Mouse (Mus musculus) neural tube, embryonic 15.5 days (tissue): ENCODE results near the gene Metrn. TPM values are rescaled to one million over a fixed set of nuclear protein-coding genes. Genes with fewer than 3 reads are reported as not detected.

Experiments used
- ATAC-seq: fragments of 200-750 bp; cut with Nextera tagmentation; 2 replicates; pipeline ENCODE4 v1.8.0; 2017; ENCODE audit warnings: mild to moderate bottlenecking, moderate TSS enrichment, moderate library complexity; ENCODE audit not compliant: low FRiP score
- H3K27ac ChIP-seq: fragments of 300-500 bp; sonication (generic); replicated peaks from 2 replicates; pipeline ENCODE4 v1.5.1; 2015; ENCODE audit warnings: mild to moderate bottlenecking, inconsistent platforms
- H3K27me3 ChIP-seq: fragments of 300-500 bp; sonication (generic); replicated peaks from 2 replicates; pipeline ENCODE4 v1.6.1; 2015; ENCODE audit warnings: inconsistent platforms
- H3K36me3 ChIP-seq: fragments of 300-500 bp; sonication (generic); 2 replicates; pipeline ENCODE4 v1.6.1; 2015; ENCODE audit warnings: inconsistent platforms
- H3K4me1 ChIP-seq: fragments of 300-500 bp; sonication (generic); 2 replicates; pipeline ENCODE4 v1.6.1; 2015; ENCODE audit warnings: inconsistent platforms
- H3K4me2 ChIP-seq: fragments of 300-500 bp; sonication (generic); 2 replicates; pipeline ENCODE4 v1.6.1; 2015; ENCODE audit warnings: inconsistent platforms, mild to moderate bottlenecking, moderate library complexity
- H3K4me3 ChIP-seq: fragments of 300-500 bp; sonication (generic); replicated peaks from 2 replicates; pipeline ENCODE4 v1.5.1; 2015; ENCODE audit warnings: mild to moderate bottlenecking, inconsistent platforms
- H3K9ac ChIP-seq: fragments of 300-500 bp; sonication (generic); replicated peaks from 2 replicates; pipeline ENCODE4 v1.6.1; 2015; ENCODE audit warnings: mild to moderate bottlenecking, inconsistent platforms
- H3K9me3 ChIP-seq: fragments of 300-500 bp; sonication (generic); replicated peaks from 2 replicates; pipeline ENCODE4 v1.6.1; 2016; ENCODE audit warnings: inconsistent platforms
- WGBS: fragments of 180-500 bp; shearing (Covaris S2); methylation state at CpG from one replicate; pipeline ENCODE4 v1.1.7; 2015; ENCODE audit warnings: mixed read lengths; 5-methylcytosine and 5-hydroxymethylcytosine counted together
- polyA plus RNA-seq: library from polyadenylated mRNA; unstranded; fragments of >200 nt; fragmentation: Nextera tagmentation; extraction: Ambion mirVana; gene quantifications from 2 replicates; pipeline ENCODE4 v1.2.1, GENCODE M21; 2015

The Metrn gene
- polyA plus RNA-seq, 1 experiment from 2014 or later: 72.7 TPM

DNA sequence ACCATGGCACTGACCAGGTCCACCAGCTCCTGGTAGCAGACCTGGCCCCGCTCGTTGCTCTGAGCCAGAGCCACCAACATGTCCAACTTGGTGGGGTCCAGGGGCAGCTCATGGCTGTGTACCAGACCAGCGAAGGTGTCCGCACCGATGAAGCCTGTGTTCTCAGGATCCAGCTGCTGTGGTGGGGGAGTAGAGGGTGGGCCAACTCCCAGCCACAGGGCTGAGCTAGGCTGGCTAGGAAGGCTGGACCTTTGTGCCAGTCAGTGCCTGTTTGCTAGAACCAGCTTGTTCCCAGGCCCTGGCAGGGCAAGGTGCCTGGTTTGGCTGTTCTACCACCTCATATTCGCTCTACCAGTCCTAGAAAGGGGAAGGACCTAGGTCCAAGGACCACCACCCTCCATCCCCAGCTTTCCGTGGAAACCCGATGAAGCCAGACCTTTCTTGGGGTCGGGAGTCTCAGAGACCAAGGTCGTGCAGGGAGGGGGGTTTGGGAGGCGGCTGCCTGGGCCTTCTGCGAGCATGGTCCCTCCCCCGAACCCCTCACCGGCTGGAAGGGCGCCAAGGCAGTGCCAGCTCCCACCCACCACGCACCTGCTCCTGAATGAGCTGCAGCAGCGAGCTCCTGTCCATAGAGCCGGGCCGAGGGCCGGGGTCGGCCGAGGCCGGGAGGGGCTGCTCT lies 39.6 kb upstream of the Metrn start:
- H3K27ac ChIP-seq: peak overlapping the region; percentile 88
- H3K27me3 ChIP-seq: no peaks in the 10 kb centered on the region
- H3K4me2 ChIP-seq: peak overlapping the region; percentile 98
- WGBS: 19% methylated on average over 23 of the region's 23 CpGs
- H3K4me3 ChIP-seq: peak overlapping the region; percentile 58
- H3K9me3 ChIP-seq: no peaks in the 10 kb centered on the region
- ATAC-seq: no peak
- peaks cover 65% of the 10 kb centered on the region for H3K4me1 ChIP-seq
- H3K36me3 ChIP-seq: peaks cover 44% of the 10 kb centered on the region
- H3K9ac ChIP-seq: peak overlapping the region; percentile 92

DNA sequence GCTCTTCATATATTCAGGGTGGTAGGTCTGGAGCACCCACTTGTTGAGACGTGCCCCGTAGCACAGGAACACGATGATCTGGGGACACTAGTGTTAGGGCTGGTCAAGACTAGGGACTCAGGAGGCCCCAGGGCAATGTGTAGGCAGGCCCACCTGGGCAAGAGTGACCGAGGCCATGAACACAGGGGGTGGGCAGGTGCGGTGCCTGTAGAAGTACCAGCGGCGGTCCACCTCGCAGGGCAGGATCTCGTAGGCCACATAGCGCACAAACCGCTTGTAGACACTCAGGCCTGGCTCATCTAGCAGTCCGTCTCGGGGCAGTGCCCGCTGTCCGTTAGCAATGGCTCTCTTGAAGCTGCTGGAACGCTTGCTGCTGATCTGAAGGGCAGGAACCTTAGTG lies 38.9 kb upstream of the Metrn start:
- peaks cover 73% of the 10 kb centered on the region for H3K4me1 ChIP-seq
- WGBS: 94% methylated on average over 16 of the region's 16 CpGs
- no peaks in the 10 kb centered on the region for H3K9me3 ChIP-seq
- peak overlapping the region; percentile 98 for H3K4me2 ChIP-seq
- no peak for ATAC-seq
- no peaks in the 10 kb centered on the region for H3K27me3 ChIP-seq
- peak overlapping the region; percentile 58; the same call in 1 of the 2 replicates for H3K4me3 ChIP-seq
- H3K36me3 ChIP-seq: peaks cover 44% of the 10 kb centered on the region
- H3K9ac ChIP-seq: peak overlapping the region; percentile 92
- no peak overlapping the region for H3K27ac ChIP-seq

DNA sequence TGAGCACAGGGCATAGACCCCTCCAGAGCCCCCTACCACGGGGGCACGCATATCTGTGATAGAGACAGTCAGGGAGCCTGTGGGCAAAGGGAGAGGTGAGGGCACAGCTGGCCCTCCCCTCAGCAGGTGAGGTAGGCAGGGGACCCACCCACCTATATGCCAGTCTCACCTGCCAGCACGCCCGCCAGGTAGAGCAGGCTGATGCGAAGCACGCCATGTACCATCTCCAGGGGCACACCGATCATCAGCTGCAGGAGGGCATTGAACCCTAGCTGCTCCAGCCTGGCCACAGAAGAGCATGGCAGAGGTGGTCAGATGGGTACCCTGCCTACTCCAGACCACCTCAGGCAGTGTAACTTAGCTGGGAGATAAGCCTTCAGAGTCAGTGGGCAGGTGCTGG lies 38.4 kb upstream of the Metrn start:
- H3K4me2 ChIP-seq: peak overlapping the region; percentile 98
- H3K9ac ChIP-seq: peak overlapping the region; percentile 92; the same call in 1 of the 2 replicates
- H3K27ac ChIP-seq: 0 out of 2 replicates have a peak overlapping the region, but pooled peaks have one; percentile 13
- H3K4me3 ChIP-seq: peak overlapping the region; percentile 58; the same call in 1 of the 2 replicates
- H3K9me3 ChIP-seq: no peaks in the 10 kb centered on the region
- H3K4me1 ChIP-seq: peaks cover 76% of the 10 kb centered on the region
- H3K36me3 ChIP-seq: peaks cover 44% of the 10 kb centered on the region
- no peak for ATAC-seq
- no peaks in the 10 kb centered on the region for H3K27me3 ChIP-seq
- 94% methylated on average over 7 of the region's 7 CpGs for WGBS

DNA sequence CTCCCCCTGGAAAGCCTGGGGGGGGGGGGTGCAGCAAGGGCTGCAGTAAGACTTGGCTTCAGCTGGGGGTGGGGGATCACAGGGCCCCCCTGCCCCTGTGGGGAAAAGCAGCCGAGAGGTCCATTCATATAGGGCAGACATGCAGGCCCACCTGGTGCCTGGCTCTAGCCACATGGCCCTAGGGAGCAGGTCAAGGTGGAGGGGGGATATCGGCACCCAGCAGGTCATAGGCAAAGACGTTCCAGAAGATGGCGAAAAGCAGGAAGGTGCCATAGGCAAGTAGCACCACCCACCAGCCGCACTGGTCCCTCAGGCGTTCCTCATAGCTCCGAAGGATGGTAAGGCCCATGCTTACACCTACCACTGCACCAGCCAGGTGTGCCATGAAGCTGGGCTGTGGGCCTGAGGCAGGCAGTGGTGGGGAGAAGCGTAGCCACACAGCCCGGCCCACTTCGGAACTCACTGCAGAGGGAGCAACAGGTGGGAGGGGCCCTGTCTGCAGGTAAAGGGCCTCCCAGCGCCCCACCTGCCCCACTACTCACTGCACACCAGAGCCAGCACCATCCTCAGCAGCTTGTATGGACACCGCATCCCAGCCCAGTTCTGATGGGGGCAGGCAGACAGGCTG lies 37.8 kb upstream of the Metrn start:
- WGBS: 90% methylated on average over 12 of the region's 12 CpGs

DNA sequence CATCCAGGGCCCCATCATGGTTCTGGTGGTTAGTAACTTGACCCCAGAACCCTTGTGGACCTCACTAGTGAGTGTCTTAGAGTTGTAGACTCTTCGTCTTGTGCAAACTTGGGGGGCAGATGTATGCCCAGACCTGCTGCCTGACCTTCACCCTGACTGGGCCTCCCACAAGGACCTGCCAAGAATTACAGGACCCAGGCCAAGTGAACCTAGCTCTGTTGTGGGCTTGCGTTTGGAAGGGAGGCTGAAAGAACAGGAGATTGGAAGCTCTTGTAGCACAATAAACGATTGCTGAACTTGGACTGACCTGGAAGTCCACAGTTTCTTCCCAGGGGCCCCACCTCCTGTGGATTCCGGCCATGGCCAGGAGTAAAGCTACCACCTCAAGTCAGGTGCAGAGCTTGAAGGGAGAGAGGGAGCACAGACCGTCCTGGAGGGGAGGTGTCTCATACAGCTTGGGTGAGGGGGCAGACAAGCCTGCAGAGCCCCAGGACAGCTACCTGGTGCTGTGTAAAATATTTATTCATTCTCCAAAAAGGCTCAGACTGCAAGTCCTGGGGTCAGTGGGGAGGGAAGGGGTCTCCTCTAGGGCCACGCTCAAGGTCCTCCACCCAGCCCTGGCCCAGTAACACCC lies 37.1 kb upstream of the Metrn start:
- peaks cover 38% of the 10 kb centered on the region for H3K36me3 ChIP-seq
- H3K9ac ChIP-seq: peak overlapping the region; percentile 92
- peaks cover 86% of the 10 kb centered on the region for H3K4me1 ChIP-seq
- 49% methylated on average over 6 of the region's 6 CpGs for WGBS
- no peaks in the 10 kb centered on the region for H3K9me3 ChIP-seq
- no peak for ATAC-seq
- H3K4me2 ChIP-seq: peak overlapping the region; percentile 98
- H3K4me3 ChIP-seq: peak overlapping the region; percentile 92
- peak overlapping the region; percentile 99 for H3K27ac ChIP-seq
- H3K27me3 ChIP-seq: no peaks in the 10 kb centered on the region

More for the DNA sequence above, 37.8 kb upstream of the Metrn start:
- no peak for ATAC-seq
- peaks cover 82% of the 10 kb centered on the region for H3K4me1 ChIP-seq
- H3K36me3 ChIP-seq: peaks cover 44% of the 10 kb centered on the region
- peak overlapping the region; percentile 92 for H3K4me3 ChIP-seq
- H3K9me3 ChIP-seq: no peaks in the 10 kb centered on the region
- peak overlapping the region; percentile 92 for H3K9ac ChIP-seq
- peak overlapping the region; percentile 98 for H3K4me2 ChIP-seq
- H3K27ac ChIP-seq: peak overlapping the region; percentile 99
- H3K27me3 ChIP-seq: no peaks in the 10 kb centered on the region

DNA sequence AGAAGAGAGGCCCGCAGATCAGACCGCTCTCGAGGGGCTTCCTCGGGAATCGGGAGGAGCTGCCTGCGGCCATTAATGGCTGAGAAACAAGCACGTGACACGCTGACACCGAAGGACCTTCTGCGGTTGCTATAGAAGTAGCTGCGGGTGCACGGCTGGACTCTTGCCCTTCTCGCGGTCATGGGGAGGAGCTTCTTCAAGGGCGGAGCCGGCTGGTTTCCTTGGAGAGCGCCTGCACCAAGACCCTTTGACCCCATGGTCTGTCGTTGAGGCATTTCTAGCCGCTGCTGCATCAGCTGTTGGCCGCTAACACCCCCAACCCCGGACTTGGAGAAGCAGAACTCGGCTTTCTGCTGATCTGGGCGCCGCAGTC lies 36.3 kb upstream of the Metrn start, which contains the start of gene Stub1:
Gene Stub1 (minus strand): TSS at position 114 of the 373 bp plus-strand sequence.
- Histone ChIP-seq H3K27me3 (no peaks in the 10 kb centered on the region), H3K36me3 (peaks cover 32% of the 10 kb centered on the region), H3K4me2 (peak within 1 kb of the TSS; percentile 98), H3K9me3 (no peaks in the 10 kb centered on the region), H3K9ac (peak within 1 kb of the TSS; percentile 92), H3K27ac (peak within 1 kb of the TSS; percentile 99), H3K4me3 (peak within 1 kb of the TSS; percentile 92), H3K4me1 (peaks cover 85% of the 10 kb centered on the region)
- WGBS: 0% methylated on average over 24 of the region's 24 CpGs
- peak; percentile 54 for ATAC-seq

DNA sequence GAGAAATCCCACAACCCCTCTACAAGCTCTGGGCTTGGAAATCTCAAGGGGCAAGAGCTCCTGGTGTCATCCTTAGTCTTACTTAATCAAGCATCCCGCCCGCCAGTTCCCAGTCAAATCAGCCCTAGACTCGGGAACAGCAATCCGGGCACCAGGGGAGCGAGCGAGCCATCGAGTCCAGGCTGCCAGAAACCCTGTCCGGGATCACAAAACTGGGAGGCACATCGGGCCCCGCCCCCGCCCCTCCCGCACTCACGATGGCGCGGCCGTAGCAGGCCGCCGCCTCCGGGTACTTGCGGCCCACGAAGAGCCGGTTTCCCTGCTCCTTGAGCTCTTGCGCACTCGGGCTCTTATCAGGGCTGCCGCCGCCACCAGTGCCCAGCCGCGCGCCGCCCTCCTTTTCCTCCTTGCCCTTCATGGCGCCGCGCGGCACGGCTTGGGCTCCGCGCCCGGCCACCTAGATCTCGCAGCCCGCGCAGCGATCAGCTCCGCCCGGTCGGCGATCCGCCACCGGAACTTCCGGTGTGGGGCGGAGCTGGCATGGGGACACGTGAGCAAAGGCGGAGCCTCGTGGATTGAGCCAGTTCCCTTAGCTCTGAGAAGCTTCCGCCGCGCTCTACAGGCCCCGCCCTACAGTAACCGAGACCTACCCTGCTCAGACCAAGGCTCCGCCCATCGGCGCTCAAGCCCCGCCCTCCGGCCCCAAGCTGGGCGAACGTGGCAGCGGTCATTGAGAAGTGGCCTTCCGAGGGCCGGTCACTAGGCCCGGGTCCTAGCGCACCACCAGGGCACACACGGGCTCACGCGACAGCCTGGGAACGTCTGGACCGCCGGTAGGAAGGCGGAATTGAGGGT lies 35.7 kb upstream of the Metrn start:
- WGBS: 0% methylated on average over 71 of the region's 77 CpGs
- peak overlapping the region; percentile 92 for H3K4me3 ChIP-seq
- H3K4me2 ChIP-seq: peak overlapping the region; percentile 98
- H3K9me3 ChIP-seq: no peaks in the 10 kb centered on the region
- peak overlapping the region; percentile 92 for H3K9ac ChIP-seq
- H3K27ac ChIP-seq: peak overlapping the region; percentile 99
- peaks cover 31% of the 10 kb centered on the region for H3K36me3 ChIP-seq
- peak; percentile 91 for ATAC-seq
- no peaks in the 10 kb centered on the region for H3K27me3 ChIP-seq
- peaks cover 85% of the 10 kb centered on the region for H3K4me1 ChIP-seq

DNA sequence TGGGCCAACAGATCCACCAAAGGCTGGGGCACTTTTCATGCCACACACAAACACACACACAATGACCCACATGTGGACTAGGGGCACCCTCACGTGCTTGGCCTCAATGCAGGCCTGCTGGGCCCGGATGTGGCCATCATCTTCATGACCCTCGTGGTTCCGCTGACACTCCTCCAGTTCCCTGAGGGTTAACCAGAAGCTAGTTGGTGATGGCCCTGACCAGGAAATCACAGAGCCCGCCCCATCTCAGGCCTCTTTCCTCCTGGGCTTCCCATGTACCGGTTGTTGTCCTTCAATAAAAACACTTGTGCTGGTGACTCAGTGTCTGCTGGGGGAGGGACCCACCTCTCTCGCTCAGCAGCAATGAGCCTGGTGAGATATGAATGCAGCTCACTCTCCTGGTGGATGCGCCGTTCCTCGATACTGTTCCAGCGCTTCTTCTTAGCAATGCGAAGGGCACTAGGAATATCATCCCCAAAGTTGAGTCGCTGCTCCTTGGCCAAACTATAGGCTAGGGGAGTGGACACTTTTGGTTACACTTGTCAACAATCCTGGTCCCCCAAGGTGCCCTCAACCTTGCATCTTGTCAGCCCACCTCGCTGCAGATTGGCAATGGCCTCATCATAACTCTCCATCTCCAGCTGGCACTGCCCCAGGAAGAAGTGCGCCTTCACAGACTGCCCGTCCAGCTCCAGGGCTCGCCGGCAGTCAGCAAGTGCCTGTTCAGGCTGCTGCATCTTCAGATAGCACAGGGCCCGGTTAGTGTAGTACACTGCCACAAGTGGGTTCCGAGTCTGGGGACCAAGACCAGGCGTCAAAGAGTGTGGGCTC lies 34.7 kb upstream of the Metrn start:
- WGBS: 57% methylated on average over 21 of the region's 21 CpGs
- H3K4me1 ChIP-seq: peaks cover 85% of the 10 kb centered on the region
- no peak for ATAC-seq

DNA sequence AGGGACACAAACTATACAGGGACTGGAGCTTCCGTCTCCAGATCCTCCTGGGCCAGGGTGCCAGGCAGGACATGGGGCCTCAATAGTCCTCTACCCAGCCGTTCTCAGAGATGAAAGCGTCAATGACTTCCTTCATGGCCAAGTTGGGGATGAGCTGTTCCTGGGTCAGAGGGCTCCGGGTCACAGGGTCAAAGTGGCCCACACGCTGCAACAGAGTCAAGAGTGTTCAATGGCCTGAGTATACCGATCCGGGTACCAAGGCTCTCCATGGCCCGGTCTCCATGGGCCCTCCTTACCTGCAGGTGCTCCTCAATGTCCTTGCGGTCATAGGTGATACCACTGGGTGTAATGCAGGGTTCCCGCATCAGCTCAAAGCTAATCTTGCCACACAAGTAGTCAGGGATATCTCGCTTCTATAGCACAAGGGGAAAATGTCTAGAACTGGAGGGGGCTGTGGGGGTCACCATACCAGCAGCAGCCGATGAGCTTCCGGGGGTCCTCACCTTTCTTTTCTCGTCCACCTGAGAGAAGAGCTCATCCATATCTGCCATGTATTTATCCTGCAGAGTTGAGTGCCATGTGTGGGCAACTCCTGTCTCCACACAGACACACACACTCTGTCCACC lies 34.0 kb upstream of the Metrn start:
- Histone ChIP-seq H3K27me3 (no peaks in the 10 kb centered on the region), H3K4me1 (peaks cover 85% of the 10 kb centered on the region), H3K4me2 (peak overlapping the region; percentile 98), H3K9me3 (no peaks in the 10 kb centered on the region), H3K36me3 (peaks cover 48% of the 10 kb centered on the region), H3K27ac (no peak overlapping the region), H3K4me3 (peak overlapping the region; percentile 92), H3K9ac (0 out of 2 replicates have a peak overlapping the region, but pooled peaks have one; percentile 92)
- ATAC-seq: no peak
- WGBS: 86% methylated on average over 14 of the region's 14 CpGs

More for the DNA sequence above, 34.7 kb upstream of the Metrn start:
- H3K4me2 ChIP-seq: peak overlapping the region; percentile 98
- H3K27ac ChIP-seq: peak overlapping the region; percentile 99
- H3K9me3 ChIP-seq: no peaks in the 10 kb centered on the region
- H3K27me3 ChIP-seq: no peaks in the 10 kb centered on the region
- H3K9ac ChIP-seq: peak overlapping the region; percentile 92
- H3K4me3 ChIP-seq: peak overlapping the region; percentile 92
- H3K36me3 ChIP-seq: peaks cover 41% of the 10 kb centered on the region

DNA sequence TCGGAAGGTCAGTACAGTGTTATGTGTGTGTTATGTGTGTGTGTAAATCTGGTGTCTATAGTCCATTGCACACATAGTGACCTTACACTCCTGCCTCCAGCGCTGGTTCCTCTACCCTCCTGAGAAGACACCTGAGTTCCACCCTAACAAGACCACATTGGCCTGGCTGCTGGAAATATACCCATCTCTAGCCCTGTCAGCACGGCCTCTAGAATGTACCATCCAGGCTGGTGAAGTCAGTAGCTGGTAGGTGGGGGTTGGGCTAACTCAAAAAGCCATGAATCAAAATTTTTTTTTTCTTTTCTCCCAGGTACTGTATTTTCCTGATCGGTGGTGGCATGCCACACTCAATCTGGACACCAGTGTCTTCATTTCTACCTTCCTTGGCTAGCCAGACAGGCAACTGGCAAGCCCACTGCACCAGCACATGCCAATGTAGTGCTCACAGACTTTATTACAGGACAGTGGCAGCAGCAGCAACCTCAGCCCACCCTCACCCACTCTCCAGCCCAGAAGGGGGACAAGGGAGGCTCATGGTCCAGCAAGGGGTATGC lies 33.3 kb upstream of the Metrn start:
- Histone ChIP-seq H3K9me3 (no peaks in the 10 kb centered on the region), H3K27ac (no peak overlapping the region), H3K27me3 (no peaks in the 10 kb centered on the region), H3K4me2 (peak overlapping the region; percentile 98), H3K4me3 (peak overlapping the region; percentile 92), H3K4me1 (peaks cover 85% of the 10 kb centered on the region), H3K36me3 (peaks cover 46% of the 10 kb centered on the region), H3K9ac (peak overlapping the region; percentile 77; the same call in 1 of the 2 replicates)
- ATAC-seq: no peak
- WGBS: 85% methylated on average over 4 of the region's 4 CpGs
